Mouse (Mus musculus) ovary, adult 10 weeks (tissue): Measurements from ENCODE around the gene Ect2. TPM values are rescaled to one million over a fixed set of nuclear protein-coding genes. Genes with fewer than 3 reads are reported as not detected.

Source experiments
- polyA plus RNA-seq: library from polyadenylated mRNA; stranded (reverse); fragments of 350-450 nt; fragmentation: Illumina TruSeq; extraction: RNeasy Lipid Tissue Mini Kit (QIAGEN cat#74804); gene quantifications from one replicate; pipeline ENCODE4 v1.2.3, GENCODE M21; 2014

The Ect2 gene
- 59.7 TPM for polyA plus RNA-seq

GRCm38 (mm10) chr3:27153701-27154209 is at the start of gene Ect2:
Gene Ect2 (minus strand): TSS chr3:27153878.

GRCm38 (mm10) chr3:27182733-27183600 is 29.3 kb upstream of the Ect2 start, which contains the start of gene Nceh1:
Gene Nceh1 (plus strand): TSS chr3:27182965.

Other genes starting within 250 kb of the Ect2 start
- gene Nceh1, start 29.1 kb upstream of the Ect2 start, polyA plus RNA-seq = 113 TPM
- gene Tnfsf10, start 163.2 kb upstream of the Ect2 start, polyA plus RNA-seq = 13.7 TPM
- gene Ghsr, start 217.5 kb upstream of the Ect2 start, polyA plus RNA-seq = not detected